Mouse (Mus musculus) layer of hippocampus, postnatal 25 days (tissue): ENCODE data around the gene Supt3. TPM values are rescaled to one million over a fixed set of nuclear protein-coding genes. Genes with fewer than 3 reads are reported as not detected.

Source experiments
- DNase-seq, 2 experiments: peaks; one replicate each; pipeline ENCODE4 v3.0.0; 2022; ENCODE audit warnings: mixed read lengths in 2 of 2, low spot score in 1 of 2; ENCODE audit errors: extremely low spot score in 1 of 2
- total RNA-seq, 2 experiments: library from RNA; stranded (reverse); gene quantifications; 2 replicates each; pipeline ENCODE4 v1.2.3; 2021

Supt3 gene
- total RNA-seq, 2 experiments from 2014 or later = 14.6 TPM

DNA sequence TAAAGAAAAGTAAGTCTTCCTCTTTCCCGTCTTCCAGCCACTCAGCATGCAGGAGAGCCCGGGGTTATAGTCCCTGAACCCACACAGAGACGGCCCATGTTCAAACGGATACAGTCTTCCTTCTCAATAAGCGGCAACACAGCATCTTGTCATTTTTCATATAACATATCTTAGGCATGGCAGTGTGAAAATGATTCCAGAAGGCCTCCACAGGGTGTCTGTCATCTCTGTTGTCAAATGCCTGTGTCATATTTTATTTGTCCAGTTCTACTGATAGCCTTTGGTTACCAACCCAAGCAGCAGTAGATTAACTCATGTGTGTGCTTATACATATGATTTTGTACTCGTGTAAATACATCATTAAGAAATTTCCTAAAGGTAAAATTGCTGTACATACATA lies 270.3 kb downstream of the Supt3 start:
- DNase-seq = no peak

DNA sequence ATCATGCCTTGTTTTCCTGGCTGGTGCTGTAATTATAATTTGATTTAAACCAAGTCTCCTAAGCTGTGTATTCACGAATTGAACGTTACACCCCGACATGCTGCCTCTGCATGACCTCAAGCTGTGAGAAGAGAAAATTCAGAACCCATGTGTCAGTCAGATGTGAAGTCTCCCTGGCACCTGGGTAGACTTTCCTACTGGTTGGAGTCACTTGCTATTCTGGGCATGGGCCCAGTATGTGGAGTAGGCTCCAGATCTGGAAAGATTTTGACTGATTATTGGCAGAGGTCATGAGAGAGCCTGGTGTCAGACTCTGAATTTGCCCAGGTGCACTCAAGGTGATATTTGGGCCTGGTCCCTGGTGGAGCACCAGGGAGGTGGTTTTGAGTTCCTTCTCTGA lies 275.0 kb downstream of the Supt3 start:
- DNase-seq = no peak

DNA sequence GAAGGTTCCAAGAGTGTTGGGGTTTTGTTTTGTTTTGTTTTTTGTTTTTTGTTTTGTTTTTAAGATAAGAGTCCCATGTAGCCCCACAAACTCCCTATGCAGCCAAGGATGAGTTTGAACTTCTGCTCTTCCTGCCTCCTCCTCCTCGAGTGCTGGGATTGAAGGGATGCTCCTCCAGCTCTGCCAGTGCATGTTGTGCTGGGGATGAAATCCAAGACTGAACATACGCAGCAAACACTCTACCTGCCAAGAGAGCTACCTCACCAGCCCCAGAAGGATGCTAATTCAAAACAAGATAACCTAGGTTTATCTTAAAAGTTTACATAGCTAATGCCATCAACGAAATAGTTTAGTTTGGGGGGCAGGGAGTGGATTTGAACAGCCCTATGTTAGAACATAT lies 276.4 kb downstream of the Supt3 start:
- no peak for DNase-seq

DNA sequence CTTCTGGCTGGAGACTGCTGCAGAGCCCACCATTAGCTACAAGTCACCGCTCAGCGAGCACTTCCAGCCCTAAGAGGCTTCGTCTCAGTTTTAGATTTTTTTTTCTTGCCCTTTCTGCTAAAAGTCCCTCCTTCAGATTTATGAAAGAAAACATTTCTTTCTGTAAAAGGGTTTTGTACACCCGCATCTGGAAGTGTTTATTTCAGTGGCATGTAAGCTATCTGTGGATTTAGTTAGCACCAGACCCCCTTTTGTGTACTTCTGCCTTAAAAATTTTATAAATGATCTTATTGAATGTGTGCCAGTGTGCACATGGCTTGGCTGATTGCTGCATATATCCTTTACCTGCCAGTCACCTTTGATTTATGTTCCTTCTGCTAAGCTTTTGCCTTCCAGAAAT lies 277.6 kb downstream of the Supt3 start:
- DNase-seq = no peak

DNA sequence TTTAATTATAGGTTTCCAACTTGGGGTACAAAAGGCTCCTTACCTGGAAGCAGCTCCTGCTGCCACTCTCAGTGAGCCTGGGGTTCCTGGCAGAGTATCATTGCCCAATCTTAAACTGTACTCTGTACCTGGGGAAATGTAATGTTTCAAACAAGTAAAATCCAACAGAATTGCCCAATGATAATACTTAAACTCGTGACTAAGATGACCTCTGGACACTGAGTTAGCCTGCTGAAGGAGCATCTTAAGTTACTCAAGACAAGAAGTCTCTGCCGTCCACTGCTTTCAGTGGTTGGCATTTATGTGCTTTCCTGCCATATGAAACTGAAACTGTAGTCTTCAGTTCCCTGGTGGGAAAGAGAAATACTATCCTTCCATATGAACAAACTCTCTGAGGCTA lies 279.9 kb downstream of the Supt3 start:
- no peak for DNase-seq

DNA sequence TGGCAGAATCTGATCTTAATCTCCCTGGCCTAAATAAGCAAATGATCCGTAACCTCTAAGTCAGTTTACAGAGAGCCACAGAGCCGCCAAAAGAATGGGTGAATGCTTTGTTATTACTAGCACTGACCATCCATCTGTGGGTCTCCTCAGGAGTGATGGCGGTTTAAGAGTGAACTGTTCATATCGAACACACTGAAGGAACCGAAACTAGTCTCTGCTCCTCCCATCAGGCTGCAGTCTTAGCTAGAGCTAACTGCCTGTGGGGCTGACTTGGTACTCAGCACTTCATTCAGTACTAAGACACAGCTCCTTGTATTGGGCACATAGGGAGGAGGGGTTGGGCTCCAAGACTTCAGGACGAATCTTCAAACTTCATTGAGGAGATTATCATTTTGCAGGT lies 280.8 kb downstream of the Supt3 start:
- no peak for DNase-seq

DNA sequence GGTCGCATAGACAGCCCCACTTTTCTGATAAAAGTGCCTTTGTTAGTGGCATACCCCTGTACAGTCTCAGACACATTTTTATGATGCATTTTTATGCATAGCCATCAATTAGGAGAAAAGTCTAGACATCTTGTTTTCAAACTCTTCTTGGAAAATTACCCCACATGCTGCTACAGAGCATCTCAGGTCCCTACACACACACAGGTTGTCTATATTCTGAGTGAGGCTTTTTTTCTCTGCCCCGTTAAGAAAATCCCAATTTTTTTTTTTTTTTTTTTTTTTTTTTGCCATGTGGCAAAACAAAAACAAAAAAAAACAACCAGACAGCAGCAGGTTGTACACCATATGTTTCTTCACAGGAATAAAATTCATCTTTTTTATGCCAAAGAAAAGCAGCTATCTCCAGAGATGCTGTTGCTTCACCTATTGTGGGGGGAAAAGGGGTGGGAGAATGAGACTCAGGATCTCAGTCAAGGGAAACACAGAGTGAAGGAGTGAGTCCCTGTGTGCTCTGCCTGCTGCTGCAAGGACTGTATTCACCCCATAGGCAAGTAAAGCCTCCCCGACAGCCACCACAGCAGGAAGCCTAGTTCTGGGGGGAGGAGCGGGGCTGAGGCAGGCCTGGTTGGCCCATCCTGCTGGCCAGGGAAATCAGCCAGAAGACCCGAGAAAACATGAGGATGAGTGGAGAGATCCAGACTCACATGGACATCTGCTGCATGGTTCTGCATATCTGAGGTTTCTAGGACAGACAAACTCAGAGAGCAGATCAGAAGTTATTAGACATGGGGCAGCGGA lies 281.8 kb downstream of the Supt3 start:
- DNase-seq = no peak

DNA sequence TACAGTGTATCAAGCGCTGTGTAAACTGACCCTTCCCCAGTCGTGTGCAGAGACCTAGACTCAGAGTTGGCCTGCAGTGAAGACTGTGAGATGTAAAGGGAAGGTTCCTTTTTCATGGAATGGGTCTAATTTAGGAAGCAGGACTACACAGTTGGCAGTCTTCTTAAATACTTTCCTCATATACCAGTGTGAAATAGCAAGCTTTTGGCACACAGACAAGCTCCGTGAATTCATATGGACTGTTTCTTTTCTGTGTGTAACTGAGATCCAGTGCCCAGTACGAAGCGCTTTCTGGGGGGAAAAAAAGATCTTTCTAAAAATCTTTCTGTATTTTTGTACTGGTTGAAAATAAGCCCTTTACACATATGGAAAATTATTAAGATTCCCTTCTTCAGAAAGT lies 286.8 kb downstream of the Supt3 start:
- no peak for DNase-seq

DNA sequence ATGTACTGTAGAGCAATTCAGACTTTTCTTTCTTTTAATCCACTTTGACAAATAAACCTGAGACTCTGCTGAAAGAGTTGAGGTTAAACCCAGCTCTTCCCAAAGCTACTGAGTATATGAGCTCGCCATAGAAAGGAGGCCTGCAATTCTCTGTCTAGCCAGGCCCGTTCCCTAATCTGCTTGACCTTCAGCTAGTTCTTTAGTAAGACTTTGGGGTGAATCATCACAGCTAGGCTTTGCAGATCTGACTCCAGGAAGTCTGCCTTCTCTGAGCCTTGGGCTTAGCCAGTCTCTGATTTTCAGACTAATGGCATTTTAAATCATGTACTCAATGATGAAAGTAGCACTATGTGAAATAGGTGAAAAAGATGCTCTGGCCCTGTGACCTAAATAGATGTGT lies 288.5 kb downstream of the Supt3 start:
- DNase-seq = no peak

DNA sequence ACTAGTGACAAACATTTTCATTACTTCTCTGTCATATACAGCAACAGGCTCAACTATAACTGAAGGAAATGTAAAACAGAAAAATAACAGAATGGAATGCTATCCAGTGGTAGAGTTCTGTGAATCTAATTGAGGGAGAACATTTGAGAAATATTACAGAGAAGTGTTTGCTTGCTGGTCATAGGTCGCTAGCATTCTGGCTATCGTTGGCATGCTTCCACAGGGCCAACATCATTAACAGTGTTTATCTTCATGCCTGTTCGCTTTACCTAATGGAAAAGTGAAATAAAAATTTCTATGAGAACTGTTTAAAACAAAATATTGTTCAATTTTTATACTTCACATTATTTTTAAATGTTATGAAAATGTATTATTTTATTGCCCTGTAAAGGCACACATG lies 290.5 kb downstream of the Supt3 start:
- DNase-seq = no peak

DNA sequence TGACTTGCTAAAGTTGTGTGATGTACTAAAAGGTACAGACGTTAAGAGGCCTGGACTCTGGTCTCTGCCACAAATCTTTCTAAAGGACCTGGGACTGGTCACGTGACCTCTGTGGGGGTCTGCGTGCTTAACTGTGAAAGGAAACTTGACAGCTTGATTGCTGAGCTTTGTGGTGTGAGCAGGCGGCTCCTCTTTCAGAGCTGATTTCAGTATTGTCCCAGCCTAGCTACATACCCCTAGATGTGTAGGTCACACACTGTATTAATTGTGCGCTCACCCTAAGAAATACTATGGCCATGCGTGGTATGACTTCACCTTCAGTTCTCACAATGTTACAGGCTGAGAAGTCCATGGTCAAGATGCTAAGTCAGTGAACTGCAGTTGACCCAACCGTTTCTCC lies 291.4 kb downstream of the Supt3 start:
- DNase-seq = no peak

DNA sequence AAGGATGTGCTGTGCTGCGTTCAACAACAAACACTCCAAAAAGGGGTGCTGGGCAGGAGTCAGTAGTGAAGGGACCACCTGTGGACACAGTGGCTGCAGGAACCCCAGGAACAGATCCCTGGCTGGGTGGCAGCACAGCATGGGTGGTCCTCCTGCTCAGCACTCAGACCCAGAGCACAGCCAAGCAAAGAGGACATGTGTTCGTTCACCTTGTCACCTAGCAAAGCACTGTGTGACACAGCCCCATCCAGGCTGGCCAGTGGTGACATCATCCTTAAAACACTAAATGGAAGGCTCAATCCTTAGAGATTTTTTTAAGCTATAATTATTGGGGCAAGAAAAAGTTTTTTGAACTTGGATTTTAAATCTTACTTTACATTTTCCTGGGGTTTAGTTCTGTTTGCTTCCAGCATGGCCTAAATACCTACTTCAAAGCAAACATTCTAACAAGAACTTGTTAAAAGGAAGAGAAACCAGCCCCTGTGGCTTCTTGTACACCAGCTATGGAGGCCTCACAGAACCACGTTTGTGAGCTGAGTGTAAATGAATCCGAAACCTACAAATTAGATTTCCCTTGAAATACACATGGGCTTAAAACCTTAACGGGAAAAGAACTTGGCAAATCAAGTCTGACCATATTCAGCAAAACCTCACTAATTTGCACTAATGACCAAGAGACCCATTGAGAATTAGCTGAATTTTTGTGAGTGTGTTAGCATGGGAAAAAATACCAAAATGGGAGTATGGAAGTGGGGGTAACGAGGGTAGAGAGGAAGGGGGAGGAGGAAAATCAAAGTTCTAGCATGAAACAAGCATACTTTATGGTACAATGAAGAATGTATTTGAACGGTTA lies 295.8 kb downstream of the Supt3 start:
- DNase-seq = no peak

DNA sequence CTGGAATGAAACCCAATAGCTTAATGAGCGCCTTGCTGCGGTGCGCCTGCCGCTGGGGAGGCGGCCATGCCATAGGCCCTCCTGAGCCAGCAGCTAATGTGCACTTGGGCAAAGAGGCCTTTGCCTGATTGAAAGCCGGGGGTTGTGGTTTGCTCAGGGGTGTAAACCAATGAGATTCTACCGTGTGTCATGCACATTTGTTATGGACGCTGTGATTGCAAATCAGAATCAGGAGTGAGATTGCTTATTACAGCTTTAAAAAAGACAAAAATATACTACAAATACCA lies 296.3 kb downstream of the Supt3 start:
- DNase-seq = no peak

DNA sequence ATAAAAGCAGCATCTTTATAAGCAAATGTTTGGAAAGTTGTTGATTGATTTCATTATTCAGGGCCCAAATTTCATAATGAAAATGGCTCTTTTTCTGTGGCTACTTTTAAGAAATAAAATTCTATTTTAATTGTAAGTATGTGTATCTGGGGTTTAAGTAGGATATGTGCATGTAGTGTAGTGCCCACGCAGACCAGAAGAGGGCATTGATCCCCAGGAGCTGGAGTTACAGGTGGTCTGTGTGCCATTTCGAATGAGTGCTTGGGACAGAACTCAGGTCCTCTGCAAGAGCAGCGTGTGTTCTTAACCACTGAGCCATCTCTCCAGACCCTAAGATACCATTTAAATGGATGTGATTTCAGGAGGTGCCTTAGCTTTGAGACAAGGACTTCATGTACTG lies 296.8 kb downstream of the Supt3 start:
- no peak for DNase-seq

DNA sequence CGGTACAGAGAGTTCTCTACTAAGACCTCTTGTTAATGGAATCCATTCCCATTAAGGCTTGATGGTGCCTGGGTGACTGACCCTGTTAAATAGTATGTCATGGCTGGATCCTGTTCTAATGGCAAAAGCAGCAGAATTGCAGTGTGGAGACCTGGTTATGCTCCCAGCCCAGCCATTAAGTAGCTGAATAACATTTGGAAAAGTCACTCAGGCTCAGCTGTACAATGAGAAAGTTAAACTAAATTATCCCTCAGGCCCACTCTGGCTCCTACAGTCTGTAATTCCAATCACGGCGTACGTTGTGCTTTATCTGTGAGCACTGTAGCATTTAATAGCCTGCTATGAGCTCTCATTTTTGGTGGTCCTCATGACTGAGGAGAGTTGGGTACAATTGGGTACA lies 300.0 kb downstream of the Supt3 start:
- DNase-seq = no peak

DNA sequence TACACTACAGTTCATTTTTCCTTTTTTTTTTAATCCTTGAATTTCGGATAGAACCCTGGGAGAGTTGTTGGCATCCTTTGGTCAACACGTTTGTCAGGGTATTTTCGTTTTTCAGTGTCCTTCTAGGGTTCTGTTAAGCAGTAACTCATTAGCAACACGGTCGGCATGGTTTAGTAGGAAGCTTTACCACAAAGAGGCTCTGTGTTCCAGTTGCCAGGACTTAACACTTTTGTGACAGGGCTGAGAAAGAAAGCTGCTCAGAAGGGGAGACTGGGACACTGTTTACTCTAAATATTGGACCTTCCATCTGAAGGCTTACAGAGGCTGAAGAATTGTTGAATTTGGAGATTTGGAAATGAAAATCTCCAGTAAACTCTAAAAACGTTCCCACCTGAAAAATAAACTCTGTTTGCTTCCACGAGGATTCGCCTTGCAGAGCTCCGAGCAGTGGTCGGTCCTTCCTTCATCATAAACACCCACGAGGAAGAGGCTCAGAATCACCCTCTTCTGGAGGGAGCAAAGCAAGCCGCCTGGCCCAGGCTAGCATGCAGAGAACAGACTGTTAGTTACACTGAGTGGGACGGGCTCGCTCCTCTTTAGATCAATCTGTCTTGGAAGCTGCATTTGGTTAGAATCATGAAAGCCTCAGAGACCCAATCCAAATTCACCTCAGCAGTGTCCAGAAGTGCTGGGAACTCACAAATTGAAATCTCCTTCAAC lies 301.1 kb downstream of the Supt3 start:
- DNase-seq = peak; percentile 22 to 27

DNA sequence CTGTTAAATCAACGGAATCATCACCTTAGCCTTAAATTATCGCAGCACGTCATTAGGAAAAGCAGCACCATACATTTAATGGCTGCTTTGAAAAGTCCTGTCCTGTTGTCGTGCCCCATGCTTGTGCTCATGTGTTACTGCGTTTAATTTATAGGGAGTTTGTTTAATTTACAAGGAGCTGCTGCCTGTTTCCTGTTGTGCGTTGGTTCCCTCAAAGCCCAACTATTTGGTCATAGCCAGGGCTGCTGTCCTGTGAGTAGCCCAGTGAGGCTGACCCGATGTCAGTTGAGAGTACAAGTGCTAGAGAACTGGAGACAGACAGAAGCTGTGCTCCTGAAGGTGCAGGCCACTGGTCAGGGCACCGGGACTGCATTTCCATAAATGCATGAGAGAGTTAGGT lies 304.6 kb downstream of the Supt3 start:
- no peak for DNase-seq

DNA sequence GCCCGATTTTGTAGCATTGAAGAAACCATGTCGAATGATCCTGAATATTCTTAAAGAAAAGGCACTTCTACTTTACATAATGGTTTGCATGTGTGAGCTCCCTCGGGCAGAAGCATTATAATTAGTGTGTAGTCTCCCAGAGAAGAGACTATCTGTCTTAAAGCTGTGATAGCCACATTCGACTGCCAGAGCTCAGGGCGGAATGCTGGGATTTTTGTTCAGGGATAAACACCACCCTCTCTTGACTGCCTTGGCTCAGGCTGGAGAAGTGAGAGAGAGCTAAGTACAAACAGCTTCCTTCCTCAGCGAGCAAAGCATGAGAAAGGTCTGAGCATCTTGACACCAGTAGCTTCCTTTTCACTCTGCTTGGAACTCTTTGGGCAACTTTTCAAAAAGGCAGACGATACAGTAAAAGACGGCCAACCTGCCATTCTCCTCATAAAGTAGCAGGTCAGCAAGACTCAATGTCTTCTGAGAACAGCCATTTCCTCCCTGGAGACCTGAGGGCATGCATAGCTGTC lies 305.1 kb downstream of the Supt3 start:
- no peak for DNase-seq

DNA sequence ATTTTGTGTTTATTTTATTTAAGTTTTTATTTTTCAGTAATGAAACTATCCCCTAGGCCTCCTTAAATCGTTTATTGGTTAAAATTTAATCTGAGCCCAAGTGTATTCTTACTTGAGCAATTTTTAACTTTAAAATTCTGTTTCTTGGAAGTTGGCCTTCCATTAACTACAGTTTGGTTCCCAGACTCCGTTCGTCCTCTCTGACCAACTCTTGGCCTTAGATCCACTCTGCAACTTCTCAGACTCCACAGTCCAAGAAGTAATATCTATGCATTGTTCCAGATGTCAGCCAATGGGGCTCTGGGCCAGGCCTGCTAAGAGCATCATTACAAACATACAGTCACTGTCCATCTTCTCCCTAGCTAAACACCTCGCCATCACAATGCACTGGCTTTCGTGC lies 309.4 kb downstream of the Supt3 start:
- DNase-seq = no peak

DNA sequence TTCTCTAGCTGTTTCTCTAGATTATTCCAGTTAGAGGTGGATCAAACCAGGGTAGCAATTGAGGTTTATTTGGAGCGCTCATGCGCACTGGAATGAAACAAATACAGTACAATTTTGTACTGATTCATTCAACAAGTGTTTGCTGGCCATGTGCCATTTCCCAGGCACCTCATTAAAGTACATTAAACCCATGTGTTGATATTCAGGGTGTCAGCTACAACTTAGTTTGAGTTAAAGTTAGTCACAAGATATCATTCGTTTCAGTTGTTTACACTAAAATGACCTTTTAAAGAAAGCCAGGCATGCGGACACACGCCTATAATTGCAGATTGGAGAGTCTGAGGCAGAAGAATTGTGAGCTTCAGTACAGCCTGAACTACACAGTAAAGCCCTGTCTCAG lies 310.1 kb downstream of the Supt3 start:
- no peak for DNase-seq

DNA sequence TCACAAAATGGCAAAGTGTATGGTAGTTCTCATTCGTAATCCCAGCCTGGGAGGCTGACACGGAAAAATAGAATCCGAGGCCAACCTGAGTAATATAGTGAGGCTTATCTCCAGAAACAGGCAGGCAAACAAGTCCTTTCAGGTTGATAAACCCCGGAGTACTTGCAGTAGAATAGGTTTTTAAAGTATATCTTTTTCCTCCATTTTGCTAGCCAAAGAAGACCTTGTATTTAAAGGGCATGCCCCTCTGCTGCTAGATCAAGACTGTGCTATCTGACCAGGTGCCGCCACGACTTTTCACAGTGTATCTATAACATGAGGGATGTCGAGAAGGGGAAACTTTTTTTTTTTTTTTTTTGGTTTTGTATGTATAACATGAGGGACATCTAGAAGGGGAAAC lies 324.1 kb downstream of the Supt3 start:
- no peak for DNase-seq
